Mouse (Mus musculus): ENCODE results near the gene Fbxo17.

Gene Fbxo17

DNA sequence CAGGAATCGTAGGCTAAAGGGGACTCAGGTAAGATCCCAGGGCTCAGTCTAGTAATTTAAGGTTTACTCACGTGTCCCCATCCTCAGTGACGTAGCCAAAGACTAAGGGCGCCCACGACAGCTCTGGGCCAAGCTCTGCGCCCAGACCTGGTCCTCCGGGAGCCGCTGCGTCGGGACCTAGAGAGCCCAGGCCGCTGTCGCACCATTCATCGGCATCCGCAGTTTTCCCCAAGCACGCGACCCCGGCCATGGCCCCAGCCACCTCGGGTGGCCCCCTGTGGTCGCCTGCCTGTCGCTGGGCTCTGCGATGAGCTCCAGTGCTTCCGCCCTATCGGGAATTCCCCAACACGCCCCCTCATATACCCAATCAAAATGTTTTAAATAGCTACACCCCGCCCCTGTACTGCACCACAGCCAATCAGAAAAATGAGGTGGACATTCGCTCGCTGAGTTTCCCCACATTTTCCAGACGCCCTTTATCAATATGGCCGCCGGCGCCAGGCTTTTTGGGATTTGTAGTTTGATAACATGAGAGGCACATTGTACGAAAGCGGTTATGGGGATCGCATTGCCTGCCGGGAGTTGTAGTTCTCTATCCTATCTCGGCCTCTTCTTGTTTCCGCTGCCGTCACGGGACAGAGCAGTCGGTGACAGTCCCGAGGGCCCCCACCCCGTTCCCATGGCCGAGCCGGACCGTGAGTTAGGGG, 49.7 kb downstream of the Fbxo17 start, which contains the start of gene Sirt2:
Sirt2 (plus strand) TSS at position 563 of the 707 bp plus-strand sequence.
- DNase-seq (ENCODE audit: inconsistent age in 2 of 2, low spot score in 1 of 2), result peak; percentile 98 to 99

- no peak for DNase-seq (ENCODE audit: inconsistent age in 2 of 2, low spot score in 1 of 2)
Measured at GRCm38 (mm10) chr7:28766910-28767309, 50.3 kb downstream of the Fbxo17 start.

DNA sequence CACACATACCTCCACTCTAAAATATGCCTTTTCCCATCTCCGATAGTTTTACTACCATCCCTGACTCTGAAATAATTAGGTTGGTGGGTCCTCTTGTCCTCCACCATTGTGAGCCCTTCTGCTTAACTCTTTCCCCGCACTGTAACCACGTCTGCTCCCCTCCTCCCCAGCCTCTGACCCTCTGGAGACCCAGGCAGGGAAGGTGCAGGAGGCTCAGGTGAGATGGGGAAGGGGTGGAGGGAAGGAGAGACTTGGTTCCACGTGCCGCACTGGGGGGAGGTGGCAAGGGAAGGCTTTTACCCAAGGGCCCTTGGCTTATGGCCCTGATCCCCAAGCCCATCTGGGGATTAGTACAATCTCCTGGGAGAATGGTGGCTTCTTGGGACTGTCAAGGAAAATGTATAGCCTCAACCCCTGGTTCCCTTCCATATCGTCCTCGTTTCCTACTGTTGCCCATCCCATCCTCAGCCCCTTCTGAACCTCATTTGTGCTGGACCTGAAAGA, 50.9 kb downstream of the Fbxo17 start, which contains the start of gene Nfkbib:
Nfkbib (minus strand) TSS at position 51 of the 504 bp plus-strand sequence.
- DNase-seq (ENCODE audit: inconsistent age in 2 of 2, low spot score in 1 of 2), result peak in 1 of 2 experiments; percentile 43

GRCm38 (mm10) chr7:28769414-28769958, 52.9 kb downstream of the Fbxo17 start:
- no peak for DNase-seq (ENCODE audit: inconsistent age in 2 of 2, low spot score in 1 of 2)

GRCm38 (mm10) chr7:28770309-28770708, 53.7 kb downstream of the Fbxo17 start:
- no peak for DNase-seq (ENCODE audit: inconsistent age in 2 of 2, low spot score in 1 of 2)

- DNase-seq (ENCODE audit: inconsistent age in 2 of 2, low spot score in 1 of 2), result no peak
Measured at GRCm38 (mm10) chr7:28771867-28772266, 55.3 kb downstream of the Fbxo17 start.

- no peak for DNase-seq (ENCODE audit: inconsistent age in 2 of 2, low spot score in 1 of 2)
Measured at GRCm38 (mm10) chr7:28773163-28773562, 56.6 kb downstream of the Fbxo17 start.

- DNase-seq (ENCODE audit: inconsistent age in 2 of 2, low spot score in 1 of 2), result no peak
Measured at GRCm38 (mm10) chr7:28774164-28774563, 57.6 kb downstream of the Fbxo17 start.

DNA sequence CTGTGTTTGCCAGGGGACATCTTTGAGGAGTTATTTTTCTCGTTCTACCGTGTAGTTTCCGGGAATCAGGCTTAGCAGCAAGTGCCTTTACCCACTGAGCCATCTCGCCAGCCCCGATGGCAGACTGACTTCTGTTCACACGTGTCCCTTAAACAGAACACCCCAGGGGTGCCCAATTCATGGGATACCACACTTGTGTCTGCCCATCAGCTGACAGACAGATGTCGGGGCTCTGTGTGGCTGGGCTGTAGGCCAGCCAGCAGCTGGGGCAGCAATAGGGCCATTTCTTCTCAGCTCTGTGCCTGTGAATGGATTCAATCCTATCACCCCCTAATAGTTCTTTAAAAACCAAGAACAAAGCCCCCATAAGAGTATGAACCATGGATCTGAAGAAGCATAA, 58.5 kb downstream of the Fbxo17 start:
- DNase-seq (ENCODE audit: inconsistent age in 2 of 2, low spot score in 1 of 2), result no peak

DNA sequence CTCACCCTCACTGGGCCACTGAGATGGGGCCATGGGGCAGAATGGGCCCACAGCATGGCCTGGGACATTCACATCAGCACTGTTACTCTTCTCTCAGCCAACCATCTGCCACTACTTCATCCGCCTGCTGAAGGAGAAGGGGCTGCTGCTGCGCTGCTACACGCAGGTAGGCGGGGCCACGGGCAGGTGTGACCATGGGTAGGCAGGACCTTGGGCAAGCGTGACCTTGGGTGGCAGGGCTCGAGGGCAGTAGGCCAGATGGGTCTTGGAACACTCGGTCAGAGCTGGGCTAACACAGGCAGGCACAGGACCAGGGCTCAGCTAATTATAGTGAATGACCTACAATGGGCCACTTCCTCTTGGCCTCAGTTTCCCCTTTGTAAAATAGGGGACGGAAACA, 62.2 kb downstream of the Fbxo17 start:
- DNase-seq (ENCODE audit: inconsistent age in 2 of 2, low spot score in 1 of 2), result peak in 1 of 2 experiments; percentile 70

DNA sequence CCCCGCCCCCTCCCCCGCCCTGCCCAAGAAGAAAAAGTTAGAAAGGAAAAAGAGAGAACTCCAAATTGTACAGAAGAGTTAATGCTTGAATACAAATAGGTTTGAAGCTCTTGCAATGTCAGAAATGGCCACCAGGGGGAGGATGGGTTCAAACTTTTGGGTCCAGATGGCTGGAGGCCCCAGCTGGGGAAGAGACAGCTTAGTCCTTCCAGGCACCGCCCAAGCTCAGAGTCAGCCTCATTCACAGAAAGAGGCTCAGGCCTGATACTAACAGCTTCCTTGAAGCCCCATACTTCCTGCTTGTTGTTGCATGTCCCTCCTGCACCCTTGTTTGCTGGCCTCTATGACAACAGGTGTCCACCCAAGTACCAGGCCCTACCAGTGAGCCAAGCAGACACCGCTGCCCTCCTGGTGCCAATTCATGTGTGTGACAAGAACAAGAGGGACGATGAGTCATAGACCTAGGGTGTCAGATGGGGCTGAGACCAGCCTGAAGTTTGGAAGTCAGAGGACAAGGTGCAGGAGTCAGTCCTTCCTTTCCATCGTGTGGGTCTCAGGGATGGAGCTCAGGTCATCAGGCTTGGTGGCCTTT, 63.6 kb downstream of the Fbxo17 start:
- peak; percentile 86 to 96 for DNase-seq (ENCODE audit: inconsistent age in 2 of 2, low spot score in 1 of 2)

GRCm38 (mm10) chr7:28780857-28781256, 64.3 kb downstream of the Fbxo17 start:
- peak; percentile 64 to 70 for DNase-seq (ENCODE audit: inconsistent age in 2 of 2, low spot score in 1 of 2)

DNA sequence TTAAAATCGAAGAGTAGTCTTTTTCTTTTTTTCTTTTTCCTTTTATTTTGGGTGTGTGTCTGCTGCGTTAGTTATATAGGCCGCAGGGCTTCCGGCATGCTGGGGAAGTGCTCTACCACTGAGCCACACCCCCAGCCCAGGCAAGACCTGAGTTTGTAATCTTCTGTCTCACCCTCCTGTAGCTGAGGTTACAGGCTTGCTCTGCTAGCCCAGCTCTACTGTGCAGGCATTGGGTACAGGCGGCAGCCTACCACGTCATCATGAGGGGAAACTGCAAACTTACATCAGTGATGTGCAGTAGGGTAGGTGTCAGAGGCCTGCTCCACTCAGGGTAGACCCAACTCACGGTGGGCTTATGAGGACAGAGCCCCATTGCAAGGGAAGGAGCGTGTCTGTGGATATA, 64.7 kb downstream of the Fbxo17 start:
- peak in 1 of 2 experiments; percentile 51 for DNase-seq (ENCODE audit: inconsistent age in 2 of 2, low spot score in 1 of 2)

DNA sequence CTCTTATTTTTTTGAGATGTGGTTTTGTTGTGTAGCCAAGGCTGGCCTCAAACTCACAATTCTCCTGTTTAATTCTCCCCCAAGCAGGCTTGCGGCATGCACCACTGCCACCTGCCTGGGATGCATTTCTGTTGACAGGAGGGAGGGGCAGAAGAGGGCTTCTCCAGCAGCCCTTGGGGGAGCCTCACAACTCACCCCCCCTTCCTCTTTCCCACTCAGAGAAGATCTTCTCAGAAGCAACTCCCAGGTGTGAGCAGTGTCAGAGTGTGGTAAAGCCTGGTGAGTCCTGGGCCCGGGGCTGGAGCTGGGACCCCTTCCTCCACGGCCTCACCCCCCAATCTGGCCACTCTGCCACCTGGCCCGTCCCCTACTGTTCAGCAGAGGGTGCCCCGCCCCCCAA, 68.6 kb downstream of the Fbxo17 start:
- DNase-seq (ENCODE audit: inconsistent age in 2 of 2, low spot score in 1 of 2), result no peak
